Mouse (Mus musculus) CD4-positive naive resting alpha-beta T cell, adult 76 days (primary cell): ENCODE results near the gene Rbm24. TPM values are rescaled to one million over a fixed set of nuclear protein-coding genes. Genes with fewer than 3 reads are reported as not detected.

ENCODE experiments used
- total RNA-seq: library from RNA; stranded (reverse); gene quantifications from one replicate; pipeline ENCODE4 v1.2.4, GENCODE M21; 2023

The Rbm24 gene
- total RNA-seq, result 0.29 TPM

DNA sequence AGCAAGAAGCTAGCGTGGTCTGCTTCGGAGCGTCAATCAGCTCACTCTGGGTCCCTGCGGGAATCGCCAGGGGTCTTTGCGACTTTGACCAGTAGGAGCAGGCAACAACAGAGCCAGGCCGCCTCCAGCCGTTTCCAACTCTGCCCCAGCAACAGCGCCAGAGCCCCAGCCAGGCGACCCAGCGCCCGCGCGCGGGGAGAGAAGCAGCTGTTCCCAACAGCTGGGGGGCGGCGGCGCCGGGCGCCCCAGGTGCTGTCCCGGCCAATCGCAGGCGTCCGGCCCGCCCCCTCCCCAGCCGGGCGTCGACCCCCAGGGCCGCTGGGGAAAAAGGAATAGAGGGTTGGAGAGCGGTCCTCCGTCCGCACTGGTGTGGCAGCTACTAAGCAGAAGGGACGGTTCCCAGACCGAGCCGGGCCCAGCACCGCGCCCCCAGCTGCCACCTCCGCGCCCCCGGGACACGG, at the start of gene Rbm24:
Rbm24 (plus strand) TSS at position 294 of the 461 bp plus-strand sequence.

Other genes with a start within 250 kb of the Rbm24 start
- not detected for gene Stmnd1, start 144.7 kb upstream of the Rbm24 start, total RNA-seq
- 3.1 TPM for gene Cap2, start 83.4 kb downstream of the Rbm24 start, total RNA-seq